Mouse (Mus musculus): Measurements from ENCODE around the gene Pnp2.
"Not testable (repeated sequence)": the region's sequence is repeated elsewhere in the genome, so short reads cannot be mapped to it uniquely, and the experiment has no call there.

Gene Pnp2

DNA sequence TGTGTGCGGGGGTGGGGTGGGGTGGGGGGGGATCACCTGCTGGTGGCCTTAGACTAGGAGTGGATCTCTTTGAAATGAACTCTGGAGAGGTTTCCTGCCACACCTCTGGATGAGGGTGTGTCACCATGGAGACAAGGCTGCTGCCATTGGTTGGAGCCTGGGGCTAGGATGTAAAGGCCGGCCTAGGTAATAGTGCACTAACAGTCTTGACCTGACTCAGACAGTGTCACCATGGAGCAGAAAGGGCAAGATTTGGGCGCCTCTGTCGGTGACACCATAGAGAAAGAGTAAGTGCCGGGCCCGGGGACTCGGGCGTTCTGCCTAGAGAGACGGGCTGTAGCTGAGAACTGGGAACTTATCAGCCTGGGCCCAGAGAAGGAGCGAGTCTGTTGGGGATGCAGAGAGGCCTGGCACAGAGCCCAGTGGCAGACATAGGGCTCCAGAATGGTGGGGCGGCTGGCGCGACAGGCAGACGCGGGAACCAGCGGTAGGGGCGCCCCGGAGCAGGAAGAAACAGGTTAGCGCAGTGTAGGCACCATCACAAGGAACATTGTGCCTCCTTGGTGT lies at the start of gene Pnp2:
Gene Pnp2, plus strand, starts transcription at position 51 of the 567 bp plus-strand sequence.
- DNase-seq, result peak; percentile 37

DNA sequence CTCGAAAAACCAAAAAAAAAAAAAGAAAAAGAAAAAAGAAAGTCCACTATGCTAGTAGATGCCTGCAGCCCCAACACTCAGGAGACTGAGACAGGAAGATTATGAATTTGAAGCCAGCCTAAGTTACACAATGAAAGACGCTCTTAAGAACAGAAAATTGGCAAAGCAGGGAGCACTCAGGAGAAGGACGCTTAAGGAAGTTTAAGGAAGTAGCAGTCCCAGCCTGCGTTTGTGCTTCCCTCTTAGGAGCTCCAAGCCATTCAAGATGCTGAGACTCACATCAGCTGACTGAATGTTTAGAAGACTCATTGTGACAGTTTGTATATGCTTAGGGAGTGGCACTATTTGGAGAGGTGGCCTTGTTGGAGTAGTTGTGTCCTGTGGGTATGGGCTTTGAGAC lies 47.7 kb upstream of the Pnp2 start:
- no peak for DNase-seq

DNA sequence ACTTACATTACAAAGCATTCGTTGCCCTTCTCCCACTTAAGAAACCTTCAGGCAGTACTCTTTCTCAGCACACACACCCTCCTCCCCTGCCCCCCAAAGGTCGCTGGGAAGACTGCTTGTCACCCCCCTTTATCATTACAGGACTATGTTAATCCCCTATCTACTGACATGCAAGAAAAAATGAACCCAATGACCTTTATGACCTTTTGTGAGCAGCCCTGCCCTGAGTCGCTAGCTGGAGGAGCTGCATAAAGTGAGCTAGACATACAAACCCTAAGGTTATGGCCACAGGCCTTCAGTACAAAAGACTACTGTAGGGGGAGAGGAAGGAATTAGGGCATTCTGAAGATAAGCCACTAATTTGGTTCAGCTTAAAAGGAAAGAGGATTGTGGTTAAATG lies 44.4 kb upstream of the Pnp2 start:
- DNase-seq, result no peak

DNA sequence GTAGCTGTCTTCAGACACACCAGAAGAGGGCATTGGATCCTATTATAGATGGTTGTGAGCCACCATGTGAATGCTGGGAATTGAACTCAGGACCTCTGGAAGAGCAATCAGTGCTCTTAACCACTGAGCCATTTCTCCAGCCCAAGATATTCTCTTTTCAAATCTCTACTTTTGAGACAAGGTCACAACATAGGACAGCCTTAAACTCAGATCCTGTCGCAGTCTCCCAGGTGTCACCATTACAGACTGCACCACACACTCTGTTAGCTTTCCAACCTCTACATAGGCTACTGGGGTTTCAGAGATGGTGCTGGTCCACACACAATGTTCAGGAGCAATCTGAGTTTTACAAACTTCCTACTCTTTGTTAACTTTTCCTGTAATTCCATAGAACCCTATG lies 32.4 kb upstream of the Pnp2 start:
- DNase-seq, result not testable (repeated sequence)

DNA sequence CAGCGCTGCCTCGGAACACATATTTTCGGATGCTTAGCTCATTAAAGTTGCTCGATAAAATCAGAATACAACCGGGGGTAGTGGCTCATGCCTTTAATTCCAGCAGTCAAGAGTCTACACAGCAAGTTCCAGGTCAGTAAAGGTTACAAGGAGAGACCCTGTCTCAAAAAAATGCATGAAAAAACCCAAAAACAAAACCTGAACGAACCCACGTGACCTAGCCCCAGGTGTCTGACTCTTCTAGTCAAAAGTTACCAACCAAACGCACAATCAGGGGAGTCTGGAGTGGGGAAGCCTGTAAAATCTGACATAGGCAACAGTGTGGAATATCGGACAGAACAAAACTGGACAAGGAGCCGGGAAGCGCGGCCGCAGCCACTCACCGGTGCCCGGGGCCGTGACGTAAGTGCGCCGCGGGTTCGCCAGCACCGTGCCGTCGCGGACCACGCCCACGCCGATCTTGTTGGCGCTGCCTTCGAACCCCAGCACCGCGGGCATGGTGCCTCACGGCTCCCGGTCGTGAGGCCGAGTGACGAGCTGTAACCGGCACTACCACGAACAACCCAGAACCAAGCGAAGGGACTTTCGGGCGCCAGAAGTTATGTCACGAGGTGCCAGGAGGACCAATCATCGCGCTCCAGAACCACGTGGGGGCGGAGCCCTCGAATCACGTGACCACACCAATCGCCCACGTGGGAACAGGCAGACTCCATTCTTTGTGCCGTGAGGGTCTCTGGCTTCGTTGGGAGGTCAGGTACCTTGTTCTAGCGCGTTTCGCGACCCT lies 31.3 kb upstream of the Pnp2 start, which contains the start of the genes Osgep and Apex1:
Gene Osgep, minus strand, starts transcription at position 613 of the 784 bp plus-strand sequence.
Gene Apex1, plus strand, starts transcription at position 688 of the 784 bp plus-strand sequence.
- peak; percentile 96 for DNase-seq

DNA sequence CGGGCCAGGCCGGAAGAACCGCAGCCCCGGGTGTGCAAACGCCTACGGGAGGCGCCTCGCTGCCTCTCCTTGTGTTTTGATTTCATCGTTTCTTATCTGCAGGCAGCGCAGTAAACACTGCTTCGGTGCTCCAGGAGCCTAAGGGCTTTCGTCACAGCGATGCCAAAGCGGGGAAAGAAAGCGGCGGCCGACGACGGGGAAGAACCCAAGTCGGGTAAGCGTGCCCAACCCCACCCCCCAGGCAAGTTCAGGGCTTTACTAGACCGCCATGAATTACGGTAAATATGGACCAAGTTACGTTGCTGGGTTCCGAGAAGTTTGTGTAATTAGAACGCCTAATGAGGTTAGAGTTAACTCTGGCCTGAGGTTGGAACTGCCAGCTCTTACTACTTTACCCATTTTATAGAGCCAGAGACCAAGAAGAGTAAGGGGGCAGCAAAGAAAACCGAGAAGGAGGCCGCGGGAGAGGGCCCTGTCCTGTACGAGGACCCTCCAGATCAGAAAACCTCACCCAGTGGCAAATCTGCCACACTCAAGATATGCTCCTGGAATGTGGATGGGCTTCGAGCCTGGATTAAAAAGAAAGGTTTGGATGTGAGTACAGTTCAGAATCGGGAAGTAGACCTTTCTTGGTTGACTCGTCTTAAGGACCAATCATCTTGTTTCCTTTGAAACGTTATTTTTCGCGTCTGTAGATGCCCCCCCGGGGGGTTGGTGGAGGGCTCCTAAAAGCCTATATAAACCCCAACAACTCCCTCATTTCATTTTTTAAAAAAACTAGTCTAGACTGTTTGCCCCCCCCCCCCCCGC lies 30.5 kb upstream of the Pnp2 start:
- DNase-seq, result no peak

DNA sequence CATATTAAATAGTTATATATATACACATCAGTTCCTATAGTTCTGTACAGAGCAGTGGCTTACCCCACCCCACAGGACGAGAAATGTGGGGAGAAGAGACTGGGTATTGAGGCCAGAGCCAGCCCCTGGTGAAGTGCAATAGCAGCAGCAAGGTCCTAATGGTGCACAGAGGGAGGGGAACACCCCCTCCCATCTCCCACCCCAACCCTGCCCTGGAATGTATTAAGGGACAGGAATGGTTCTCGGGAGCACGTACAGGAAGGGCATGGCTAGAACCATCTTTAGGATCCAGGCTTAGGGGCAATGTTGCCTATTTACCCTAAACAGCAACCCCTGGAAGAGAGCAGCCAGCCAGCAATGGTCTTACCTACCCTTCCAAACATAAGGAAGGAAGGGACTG lies 28.4 kb upstream of the Pnp2 start:
- DNase-seq, result no peak

DNA sequence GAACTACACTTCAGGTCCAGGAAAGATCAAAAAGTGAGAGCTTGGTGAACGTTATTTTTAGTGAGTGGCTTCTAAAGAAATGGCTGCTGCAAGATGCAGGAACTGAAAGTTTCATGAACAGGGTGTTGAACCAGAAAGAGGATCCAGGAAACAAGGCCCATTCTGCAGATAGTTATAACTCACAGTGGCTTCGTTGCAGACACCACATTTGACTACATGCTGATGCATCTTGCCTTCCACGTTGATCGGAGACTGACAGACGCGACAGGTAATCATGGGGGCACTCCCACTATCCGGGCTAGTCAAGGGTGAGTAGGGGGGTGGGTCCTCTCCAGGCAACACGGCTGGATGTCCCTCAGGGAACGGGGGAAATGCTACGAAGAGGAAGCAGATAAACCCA lies 25.8 kb upstream of the Pnp2 start:
- no peak for DNase-seq

DNA sequence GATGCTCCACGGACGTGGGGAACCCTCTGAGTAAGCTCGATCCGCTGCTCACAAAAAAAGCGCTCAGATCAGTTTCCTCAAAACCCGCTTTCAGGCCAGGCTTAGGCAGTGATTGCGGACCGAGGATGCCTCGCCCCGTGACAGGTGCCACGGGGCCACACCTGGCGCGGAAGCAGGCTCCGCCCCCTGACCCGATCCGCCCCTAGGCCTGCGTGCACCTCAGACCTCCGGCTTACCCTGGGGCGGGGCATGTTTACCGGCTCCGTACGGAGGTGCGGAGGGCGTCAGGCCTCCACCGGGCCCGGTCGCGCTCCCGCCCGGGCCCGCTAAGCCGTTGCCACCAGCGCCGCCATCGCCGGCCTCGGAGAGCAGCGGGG lies 25.4 kb upstream of the Pnp2 start:
- DNase-seq, result no peak

DNA sequence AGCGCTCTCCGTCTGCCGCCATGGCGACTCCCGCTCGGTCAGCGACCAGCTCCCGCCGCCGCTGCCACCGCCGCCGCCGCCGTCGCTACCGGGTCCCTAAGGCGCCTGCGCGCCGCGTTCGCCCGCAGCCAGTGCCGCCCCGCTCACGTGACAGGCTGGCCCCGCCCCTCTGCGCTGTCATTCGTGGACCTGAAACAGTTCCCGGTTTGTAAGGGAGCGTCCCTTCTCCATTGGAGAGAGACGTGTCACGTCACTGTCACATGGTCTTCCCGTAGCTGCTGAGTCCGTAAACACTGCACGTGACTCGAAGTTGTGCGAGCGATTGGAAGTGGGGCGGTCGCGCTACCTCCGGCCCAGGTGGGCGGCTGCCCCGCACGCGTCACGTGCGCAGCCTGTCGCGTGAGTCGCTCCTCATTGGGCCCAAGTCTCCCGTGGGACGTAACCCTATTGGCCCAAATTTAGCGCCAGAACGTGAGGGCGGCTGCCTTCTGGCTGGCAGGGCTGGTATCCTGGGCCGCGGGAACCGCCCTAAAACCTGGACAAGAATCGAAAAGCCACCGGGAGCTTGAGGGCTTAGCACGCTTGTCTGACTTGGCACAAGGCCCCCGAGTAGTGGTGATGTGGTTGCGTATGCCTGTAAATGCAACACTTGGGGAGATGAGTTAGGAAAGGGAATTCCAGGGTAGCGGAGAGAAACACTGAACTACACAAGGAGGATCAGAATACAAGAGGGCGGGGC lies 24.9 kb upstream of the Pnp2 start, which contains the start of the genes Pip4p1 and Pnp:
Gene Pip4p1, minus strand, starts transcription at position 103 of the 739 bp plus-strand sequence.
Gene Pnp, plus strand, starts transcription at position 329 of the 739 bp plus-strand sequence.
- DNase-seq, result peak; percentile 99

DNA sequence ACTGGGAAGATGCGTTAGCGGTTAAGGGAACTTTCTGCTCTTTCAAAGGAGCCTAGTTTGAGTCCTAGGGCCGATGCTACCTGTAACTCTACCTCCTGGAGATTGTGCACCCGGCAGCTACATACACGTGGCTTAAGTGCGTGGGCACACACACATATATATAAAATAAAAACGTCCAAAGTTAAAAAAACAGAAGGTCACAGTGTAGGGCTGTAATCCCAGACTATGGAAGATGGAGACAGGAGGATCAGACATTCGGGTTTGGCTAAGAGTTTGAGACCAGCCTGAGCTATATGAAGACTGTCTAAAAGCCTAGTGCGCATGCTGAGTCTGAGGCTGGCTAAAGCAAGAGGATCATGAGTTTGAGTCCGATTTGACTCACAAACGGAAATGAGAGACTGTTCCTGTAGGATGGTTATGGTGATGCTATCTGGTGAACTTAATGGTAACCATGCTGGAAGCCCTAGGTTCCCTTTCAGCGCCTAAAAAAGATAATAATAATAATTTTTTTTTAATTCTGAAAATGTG lies 24.2 kb upstream of the Pnp2 start:
- no peak for DNase-seq

DNA sequence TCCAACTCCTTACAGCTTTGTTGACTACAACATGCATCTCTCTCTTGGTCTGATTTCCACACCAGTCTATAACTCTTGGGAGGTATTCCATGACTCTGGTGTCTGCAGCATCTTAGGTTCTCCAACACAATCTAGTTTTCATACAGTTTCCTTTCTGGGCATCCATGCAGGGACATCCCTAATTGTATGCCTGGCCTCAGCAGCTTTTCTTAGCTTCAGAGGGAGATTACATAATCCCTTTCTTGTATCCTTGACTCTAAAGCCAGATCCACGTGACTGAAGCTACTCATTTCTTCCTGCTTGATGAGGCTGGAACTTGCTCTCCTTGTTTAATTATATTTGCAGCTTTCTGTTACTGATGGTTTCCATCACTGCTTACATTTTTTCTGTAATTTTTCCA lies 19.1 kb upstream of the Pnp2 start:
- no peak for DNase-seq

DNA sequence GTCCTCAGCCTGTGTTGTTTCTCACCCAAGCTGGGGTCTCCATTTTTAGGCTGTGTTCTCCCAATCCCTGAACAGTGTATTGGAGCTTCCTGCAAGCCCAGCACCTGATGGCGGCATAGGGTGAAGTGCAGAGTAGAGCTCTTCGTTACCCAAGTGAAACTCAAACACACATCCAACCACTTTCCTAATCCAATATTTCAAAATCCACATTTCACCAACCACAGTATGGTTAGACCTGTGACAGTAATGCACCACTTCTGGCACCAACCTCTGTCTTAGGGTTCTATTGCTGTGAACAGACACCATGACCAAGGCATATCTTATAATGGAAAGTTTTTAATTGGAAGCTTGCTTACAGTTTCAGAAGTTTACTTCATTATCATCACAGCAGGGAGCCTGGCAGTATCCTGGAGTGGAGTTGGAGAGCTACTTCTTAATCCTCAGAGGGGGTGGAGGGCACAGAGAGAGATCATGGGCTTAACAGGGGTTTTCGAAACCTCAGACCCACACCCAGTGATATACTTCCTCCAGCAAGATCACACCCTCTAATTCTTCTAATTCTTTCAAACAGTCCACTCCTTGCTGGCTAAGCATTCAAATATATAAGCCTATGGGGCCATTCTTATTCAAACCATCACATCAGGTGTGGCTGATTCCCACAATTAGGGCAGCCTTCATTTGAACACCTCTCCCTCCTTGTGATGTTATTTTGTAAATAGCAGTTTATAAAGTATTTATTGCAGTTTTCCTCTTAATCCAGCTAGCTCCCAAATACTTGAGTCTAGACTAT lies 17.5 kb upstream of the Pnp2 start:
- DNase-seq, result no peak

DNA sequence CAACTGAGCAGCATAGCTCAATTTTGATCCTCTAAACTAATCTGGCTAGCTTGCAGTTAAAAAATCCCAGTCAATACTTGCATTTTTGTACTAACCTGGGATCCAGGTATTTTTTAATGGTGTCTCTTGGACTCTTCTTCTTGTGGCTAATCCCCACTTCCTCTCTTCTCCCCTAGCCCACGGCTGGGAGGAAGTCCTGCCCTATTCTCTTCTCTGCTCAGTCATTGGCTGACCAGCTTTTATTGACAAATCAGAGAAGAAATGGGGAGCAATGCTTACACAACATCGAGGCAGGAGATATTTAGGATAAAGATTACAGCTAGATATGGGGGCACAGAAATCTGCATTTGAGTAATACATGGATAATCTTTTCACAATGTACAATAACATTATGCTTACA lies 16.9 kb upstream of the Pnp2 start:
- no peak for DNase-seq

DNA sequence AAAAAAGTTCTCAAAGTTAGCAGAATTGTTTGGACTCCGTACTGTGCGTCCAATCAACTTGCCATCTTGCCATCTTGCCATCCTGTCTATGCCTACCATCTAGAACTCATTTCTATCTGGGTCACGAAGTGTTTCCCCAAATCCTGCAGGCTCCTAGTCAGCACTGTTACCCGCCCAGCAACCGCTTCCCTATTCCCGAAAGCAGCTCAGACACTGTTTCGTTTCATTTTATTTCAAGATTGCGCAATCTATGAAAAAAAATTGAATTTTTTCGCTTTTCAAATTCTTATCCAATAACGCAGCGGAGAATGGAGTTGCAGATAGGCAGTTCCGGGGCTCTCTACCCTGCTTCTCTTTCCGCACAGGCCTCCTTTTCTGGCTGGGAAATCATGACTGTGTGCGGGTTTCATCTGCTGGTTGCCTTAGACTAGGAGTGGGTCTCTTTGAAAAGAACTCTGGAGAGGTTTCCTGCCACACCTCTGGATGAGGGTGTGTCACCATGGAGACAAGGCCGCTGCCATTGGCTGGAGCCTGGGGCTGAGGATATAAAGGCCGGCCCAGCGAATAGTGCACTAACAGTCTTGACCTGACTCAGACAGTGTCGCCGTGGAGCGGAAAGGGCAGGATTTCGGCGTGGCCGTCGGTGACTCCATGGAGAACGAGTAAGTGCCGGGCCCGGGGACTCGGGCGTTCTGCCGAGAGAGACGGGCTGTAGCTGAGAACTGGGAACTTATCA lies 11.7 kb upstream of the Pnp2 start, which contains the start of gene Gm49342:
Gene Gm49342, plus strand, starts transcription at position 586 of the 736 bp plus-strand sequence.
- DNase-seq, result peak; percentile 84

DNA sequence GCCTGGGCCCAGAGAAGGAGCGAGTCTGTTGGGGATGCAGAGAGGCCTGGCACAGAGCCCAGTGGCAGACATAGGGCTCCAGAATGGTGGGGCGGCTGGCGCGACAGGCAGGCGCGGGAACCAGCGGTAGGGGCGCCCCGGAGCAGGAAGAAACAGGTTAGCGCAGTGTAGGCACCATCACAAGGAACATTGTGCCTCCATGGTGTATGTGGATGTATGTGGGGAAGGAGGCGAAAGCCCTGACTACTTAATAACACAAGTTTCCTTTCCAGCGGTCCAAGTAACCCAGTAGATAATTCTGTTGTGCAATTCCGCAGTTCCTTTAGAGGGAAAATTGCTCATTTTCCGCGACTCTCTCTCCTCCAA lies 11.1 kb upstream of the Pnp2 start:
- DNase-seq, result not testable (repeated sequence)

DNA sequence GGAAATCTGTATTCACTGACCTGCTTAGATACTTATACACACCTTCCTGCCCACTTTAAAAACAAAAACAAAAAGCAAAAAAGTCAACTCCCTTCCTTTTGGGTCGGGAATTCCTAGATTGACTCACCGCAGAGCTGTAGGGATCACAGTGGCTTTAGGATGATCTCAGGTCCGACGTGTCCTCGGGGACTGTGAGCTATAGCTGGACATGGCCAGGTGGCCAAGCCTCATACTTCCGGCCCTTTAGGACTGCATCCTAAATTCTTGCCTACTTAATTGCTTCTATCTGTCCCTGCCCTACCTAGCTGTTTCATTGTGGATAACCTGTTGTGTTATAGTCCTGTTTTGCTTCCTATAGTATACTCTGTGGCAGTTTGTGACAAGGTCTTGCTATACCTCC lies 10.7 kb upstream of the Pnp2 start:
- not testable (repeated sequence) for DNase-seq

DNA sequence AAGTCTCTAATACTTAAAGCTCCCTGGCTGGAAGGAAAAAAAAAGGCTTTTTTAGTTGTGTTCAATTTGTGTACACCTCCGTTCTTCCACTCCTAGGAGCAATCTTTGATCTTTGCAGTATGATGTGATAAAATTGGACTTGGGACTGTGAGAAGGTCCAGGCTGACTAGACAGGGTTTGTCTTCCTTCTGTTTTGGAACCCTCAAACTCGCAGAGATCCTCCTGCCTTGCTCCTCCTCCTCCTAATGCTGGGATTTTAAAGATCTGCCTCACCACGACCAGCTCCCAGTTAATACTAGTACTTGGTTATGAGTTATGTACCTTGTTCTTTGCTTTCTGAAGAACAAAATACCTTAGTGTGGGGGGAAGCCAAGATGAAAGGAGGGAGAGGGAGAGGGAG lies 10.3 kb upstream of the Pnp2 start:
- DNase-seq, result not testable (repeated sequence)

DNA sequence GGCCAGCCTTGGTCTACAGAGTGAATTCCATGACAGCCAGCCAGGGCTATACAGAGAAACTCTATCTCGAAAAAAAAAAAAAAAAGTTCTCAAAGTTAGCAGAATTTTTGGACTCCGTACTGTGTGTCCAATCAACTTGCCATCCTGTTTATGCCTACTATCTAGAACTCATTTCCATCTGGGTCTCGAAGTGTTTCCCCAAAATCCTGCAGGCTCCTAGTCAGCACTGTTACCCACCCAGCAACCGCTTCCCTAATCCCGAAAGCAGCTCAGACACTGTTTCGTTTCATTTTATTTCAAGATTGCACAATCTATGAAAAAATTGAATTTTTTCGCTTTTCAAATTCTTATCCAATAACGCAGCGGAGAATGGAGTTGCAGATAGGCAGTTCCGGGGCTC lies 305 bp upstream of the Pnp2 start:
- DNase-seq, result no peak

DNA sequence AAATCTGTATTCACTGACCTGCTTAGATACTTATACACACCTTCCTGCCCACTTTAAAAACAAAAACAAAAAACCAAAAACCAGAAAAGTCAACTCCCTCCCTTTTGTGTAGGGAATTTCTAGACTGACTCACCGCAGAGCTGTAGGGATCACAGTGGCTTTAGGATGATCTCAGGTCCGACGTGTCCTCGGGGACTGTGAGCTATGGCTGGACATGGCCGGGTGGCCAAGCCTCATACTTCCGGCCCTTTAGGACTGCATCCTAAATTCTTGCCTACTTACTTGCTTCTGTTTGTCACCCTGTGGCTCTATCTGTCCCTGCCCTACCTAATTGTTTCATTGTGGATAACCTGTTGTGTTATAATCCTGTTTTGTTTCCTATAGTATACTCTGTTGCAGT lies 932 bp downstream of the Pnp2 start:
- DNase-seq, result not testable (repeated sequence)

DNA sequence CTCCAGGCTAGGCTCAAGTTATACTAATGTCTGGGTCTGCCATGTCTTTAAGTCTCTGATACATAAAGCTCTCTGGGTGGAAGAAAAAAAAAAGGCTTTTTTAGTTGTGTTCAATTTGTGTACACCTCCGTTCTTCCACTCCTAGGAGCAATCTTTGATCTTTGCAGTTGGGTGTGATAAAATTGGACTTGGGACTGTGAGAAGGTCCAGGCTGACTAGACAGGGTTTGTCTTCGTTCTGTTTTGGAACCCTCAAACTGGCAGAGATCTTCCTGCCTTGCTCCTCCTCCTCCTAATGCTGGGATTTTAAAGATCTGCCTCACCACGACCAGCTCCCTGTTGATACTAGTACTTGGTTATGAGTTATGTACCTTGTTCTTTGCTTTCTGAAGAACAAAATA lies 1.4 kb downstream of the Pnp2 start:
- DNase-seq, result not testable (repeated sequence)
